Mouse (Mus musculus) cerebellum, adult 9-11 months (tissue): ENCODE measurements around the gene Samd3.

Experiments used
- DNase-seq: peaks from one replicate; pipeline ENCODE4 v3.0.0; 2022

The Samd3 gene

DNA sequence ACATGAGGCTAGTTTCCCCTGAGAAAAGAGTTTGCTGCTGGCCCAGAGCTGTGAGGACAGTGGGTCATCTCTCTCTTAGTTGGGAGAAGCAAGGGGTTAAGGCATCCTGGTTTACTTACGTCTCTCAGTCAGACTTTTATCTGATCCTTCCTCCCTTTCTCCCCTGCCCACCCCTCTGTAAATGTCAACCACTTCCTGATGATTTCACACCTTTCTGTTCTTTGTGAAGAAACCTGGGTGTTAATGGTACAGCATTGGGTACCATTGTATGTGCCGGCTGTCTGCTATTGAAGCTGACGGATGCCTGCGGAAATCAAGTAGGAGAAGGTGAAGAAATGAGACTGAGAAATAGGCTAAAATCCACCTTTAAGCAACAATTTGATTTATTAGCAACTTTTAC is at the start of gene Samd3:
TSS of gene Samd3 (plus strand) at position 220 of the 400 bp plus-strand sequence.
- DNase-seq, result no peak

DNA sequence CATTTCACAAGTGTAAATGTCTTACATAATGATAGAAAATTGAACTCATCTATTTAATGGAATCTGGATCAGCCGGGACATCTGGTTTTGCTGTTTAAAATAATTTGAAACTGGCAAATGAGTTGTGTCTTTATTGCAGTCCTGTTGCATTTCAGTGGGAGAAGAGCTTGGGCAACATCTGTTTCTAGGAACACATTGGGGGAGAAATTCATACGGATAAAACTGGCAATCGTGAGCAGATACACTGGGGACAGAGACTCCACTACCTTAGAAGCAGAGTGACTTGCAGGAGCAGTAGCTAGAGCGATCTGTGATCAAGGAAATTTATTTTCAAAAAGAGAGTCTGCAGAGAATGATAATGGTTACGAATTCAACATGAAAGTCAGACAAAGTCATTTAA is 44.2 kb upstream of the Samd3 start:
- DNase-seq, result no peak

GRCm38 (mm10) chr10:26190811-26191210 is 38.7 kb upstream of the Samd3 start:
- no peak for DNase-seq

- DNase-seq, result no peak
Observed at GRCm38 (mm10) chr10:26194892-26195291, 34.6 kb upstream of the Samd3 start.

DNA sequence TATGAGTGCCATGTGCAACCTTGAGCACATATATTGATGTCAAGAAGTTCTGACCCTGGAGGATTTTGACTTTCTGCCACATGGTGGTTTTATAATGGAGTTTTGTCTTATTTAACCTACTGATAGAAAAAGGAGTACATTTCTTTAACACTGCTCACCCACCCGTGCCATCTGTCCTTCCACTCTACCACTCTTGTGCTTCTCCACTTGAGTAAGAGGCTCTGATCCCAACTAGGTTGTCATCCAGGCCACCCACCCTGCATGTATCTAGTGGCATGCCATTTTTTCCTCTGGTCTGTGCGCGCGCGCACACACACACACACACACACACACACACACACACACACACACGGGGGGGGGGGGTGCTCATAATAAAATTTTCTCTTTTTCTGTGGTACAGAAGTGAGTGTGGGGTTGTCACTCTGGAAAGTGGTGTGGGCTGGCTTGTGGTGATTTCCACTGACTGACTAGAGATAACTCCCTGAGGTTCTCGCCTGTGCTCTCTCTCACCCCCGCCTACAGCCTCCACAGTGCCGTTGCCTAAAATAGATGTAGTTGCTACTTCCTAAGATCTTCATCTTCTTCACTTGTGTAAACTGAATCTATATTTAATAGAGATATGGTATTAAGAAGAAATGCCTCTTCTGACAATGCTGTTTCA is 26.7 kb upstream of the Samd3 start:
- DNase-seq, result no peak

DNA sequence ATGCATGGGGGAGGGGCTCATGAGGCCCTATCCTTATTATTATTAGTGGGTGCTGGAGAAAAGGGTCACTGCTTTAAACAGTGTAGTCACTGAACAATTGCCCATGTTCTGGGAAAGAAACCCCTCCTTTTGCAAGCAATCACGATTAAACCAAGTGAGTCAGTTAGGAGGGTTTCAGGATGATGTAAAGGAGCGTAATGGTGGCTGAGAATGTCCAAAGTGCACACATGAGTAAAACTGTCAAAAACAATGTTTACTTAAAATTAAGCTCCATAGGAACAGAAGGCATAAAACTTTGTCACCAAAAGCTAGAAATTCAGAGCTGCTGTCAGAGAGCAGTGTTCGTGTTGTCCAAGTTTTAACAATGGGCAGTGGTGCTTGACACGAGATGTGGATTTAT is 8.8 kb upstream of the Samd3 start:
- no peak for DNase-seq

GRCm38 (mm10) chr10:26226241-26226640 is 3.3 kb upstream of the Samd3 start:
- no peak for DNase-seq

- DNase-seq, result no peak
Observed at GRCm38 (mm10) chr10:26226734-26227133, 2.8 kb upstream of the Samd3 start.

DNA sequence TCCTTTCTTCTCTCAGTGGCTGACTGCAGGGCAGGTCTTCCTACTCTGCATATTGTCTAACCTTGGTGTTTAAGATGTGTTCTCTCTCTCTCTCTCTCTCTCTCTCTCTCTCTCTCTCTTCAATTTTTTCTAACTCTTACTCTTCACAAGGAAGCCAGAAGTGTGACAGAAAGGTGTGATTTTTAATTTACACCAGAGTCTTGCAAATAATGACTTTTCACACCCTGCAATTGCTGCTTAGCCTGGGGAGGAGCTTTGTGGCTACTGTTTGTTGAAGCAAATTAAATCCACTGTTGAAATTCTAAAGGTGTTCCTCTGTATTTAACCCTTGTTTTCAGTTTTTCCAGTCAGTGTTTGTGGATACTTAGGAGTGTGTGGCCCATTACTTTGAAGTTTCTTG is 1.3 kb upstream of the Samd3 start:
- DNase-seq, result no peak

DNA sequence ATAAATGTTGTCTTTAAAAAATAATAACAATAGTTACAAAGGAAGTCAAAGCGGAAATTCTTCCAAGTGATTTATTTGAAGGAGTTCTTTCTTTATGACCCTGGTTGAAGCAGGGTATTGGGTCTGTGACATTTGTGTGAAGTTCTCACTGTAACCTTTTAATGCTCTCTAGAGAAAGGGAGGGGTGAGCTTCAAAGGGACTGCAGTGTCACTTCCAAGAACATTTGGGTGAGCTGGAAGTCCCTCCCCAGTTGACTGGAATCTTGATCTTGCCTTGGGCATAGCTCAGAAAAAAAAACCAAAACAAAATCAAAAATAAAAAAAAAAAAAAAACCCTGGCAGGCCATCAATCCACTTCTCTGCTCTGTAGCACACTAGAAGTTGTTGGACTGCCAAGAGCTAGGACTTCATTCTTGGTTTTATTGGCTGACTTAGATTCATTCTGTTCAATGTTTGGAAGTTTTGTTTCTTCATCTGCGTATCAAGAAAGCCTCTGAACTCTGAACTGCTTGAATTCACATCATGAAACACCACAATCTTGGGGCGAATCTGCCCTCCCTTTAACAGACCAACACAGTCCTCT is 2.7 kb downstream of the Samd3 start:
- no peak for DNase-seq

DNA sequence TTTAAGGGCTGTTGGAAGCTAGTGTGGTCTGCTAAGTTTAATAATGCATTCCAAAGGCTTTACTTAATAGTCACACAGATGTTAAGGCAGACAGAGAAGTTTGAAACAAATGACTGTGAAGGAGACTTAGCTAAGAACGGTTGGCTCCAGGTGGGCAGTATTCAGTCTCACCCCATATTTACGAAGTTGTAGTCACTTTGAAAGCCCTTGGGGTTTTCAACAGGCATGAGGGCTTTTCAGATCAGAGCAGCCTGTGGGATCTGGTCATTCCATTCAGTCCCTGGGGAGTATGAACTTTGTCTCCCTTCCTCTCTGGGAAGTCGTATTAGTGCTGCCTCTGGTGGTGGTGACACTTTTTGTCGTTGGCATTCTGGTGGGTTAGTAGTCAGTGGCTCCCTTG is 9.1 kb downstream of the Samd3 start:
- DNase-seq, result no peak

DNA sequence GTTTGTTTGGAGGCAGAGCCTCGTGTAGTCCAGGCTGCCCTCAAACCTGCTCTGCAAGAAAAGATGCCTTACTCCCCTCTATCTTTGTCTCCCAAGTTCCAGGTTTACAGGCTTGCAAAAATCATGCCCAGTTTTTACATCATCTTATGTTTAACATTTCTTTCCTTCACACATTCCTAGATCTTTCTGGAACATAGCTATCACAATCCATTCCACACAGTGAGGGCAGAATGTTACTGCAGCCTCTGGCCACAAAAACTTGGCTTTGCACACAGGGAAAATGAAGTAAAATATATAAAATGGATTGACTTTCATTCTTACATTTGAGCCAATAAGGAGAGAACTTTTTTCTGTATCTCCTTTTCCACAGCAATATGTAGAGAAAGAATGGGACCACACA is 9.6 kb downstream of the Samd3 start:
- DNase-seq, result no peak

DNA sequence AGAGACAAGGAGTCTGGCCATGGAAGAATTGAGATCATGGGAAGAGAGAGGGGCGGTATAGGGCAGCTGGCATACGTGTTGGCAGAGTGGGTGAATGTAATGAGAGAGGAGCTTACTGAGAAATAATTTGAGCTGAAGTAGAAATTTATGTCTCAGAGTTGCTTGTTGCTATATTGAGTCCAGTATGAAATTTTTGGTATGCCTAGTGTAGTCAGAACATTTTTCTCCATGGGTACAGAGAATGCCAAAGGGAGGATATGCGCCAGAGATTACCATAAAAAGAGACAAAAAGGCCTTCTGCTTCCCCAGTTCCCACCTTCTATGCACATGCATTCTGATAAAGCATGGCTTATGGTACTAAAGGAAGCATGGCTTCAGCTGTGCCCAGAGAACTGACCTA is 13.7 kb downstream of the Samd3 start:
- no peak for DNase-seq

DNA sequence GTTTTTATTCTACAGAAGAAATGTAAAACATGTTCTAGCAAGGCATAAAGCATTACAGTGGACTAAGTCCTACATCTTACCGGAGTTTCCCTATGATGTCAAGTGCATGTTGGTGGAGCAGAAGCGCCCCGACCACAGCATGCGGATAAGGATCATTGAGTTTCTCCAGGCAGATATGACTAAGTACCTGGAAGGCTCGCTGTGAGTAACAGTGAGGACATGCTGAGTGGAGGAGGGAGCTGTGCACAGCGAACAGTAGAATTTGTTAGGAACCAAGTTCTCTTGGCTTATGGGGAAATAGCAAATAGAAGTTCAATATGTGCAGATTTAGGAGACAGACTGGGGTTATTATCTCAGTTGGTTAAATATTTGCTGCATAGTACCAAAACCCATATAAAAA is 15.0 kb downstream of the Samd3 start:
- no peak for DNase-seq

GRCm38 (mm10) chr10:26249426-26250165 is 20.1 kb downstream of the Samd3 start:
- no peak for DNase-seq

DNA sequence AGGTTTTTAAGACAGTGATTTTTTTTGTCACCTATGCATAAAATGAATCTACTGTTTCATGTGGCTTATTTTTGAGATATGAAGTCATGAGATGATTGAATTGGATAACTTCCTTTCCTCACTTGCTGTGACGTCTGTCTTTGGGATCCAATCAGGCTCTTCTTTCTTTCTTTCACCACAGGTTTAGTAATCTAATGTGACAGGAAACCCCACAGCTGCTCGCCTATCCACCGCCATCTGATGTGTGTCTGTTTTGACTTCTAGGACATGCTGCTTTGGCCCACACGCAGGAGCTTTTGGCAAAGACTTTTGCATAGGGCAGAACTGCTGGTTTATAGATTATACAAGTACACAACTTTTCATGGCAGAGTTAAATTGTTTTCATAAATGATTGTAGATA is 30.4 kb downstream of the Samd3 start:
- no peak for DNase-seq

DNA sequence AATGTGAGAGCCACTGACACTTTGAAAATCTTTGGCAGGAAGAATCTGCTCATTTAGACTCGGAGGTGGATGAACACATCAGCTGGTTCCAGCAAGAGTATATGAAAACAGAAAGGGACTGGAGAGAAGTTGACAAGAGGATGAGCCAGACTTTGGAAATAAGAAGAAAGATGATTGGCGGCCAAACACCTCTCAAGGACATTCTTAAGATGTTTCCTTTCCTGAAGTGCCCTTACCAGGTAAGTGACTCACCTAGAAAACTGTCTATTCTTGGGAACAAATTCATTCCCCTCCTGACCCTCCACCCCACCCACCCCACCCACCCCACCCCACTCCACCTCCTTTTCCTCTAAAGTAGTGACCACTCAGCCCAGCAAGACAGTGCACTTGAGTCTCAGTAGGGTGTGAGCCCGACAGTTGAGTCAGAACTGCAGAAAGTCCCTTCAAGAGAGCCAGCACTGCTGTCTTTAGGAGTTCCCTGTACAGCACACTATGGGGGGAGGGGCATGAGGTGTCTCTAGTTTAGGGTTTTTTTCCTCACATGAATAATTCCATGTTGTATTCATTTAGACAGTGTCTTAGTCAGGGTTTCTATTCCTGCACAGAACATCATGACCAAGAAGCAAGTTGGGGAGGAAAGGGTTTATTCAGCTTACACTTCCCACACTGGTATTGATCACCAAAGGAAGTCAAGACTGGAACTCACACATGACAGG is 34.4 kb downstream of the Samd3 start:
- DNase-seq, result no peak

DNA sequence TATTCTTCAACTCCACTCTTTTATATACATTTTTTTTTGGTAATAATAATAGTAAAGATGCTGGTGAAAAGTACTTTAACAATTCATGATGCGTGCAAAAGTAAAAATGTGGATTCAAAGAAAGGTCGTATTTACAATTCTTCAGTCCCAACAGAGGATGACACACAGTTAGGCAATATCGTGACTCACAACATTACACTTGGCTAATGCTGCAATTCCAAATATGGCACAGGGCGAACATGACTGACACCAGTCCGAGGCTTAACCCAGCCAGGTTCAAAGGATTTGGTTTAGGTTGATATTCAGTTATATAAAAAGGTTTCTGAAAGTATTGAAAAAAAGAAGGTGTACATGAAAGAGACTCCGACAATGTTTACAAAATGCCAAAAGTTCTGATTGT is 45.9 kb downstream of the Samd3 start:
- no peak for DNase-seq

GRCm38 (mm10) chr10:26280009-26280408 is 50.5 kb downstream of the Samd3 start:
- peak; percentile 3 for DNase-seq

DNA sequence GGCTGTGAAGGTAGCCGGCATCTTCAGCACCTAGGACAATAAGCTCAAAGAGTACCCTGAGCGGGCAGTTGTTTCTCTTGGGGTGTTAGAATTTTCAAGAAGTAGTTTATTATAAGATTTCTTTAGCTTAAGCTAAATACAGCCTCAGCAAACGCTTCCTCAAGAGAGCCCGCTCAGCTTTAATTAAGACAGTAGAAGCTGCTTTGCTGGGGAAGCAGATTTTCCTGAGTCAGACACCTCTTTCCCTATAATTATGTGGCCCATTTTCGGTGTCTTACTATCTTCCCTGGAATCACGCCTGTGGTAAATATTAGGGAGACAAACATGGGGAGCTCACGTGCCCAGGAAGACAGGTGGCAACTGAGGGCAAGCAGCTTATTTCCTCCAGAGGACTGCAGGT is 57.6 kb downstream of the Samd3 start:
- no peak for DNase-seq

GRCm38 (mm10) chr10:26297200-26297599 is 67.7 kb downstream of the Samd3 start:
- DNase-seq, result no peak

GRCm38 (mm10) chr10:26297626-26298025 is 68.1 kb downstream of the Samd3 start:
- DNase-seq, result no peak

DNA sequence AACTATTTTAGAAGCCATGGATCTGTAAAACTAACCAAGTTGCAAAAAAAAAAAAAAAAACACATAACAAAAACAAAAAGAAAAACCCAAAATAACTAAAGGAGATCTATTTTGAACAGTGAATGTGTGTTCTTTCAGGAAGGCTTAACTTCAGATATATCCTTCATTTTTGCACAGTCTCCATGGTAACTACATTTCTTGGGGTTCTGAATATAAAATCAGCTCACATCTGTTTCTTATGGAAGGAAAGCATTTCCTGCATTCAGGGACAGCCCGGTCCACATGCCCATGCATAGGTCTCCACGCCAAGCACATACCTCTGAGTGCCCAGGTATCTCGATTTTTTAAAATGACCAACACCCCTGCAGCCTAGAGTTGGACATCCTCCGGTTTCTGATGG is 72.8 kb downstream of the Samd3 start:
- DNase-seq, result no peak

DNA sequence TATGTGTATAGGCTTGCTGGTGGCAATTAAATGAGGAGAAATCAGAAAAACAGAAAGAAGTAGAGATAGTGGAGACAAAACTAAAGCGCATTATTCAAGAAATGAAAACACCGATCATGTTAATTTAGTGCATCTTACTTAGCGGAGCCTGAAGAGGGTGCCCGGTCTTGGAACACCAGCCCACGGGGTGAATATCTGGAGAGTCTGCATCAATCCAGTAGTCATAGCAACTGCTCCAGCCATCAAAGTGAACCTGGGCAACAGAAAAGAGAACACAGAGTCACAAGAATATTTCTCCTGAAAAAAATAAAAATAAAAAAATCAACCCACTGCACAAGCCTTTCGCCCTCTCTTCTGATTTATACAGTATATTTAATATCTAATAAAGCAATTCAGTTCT is 74.0 kb downstream of the Samd3 start:
- no peak for DNase-seq
